Mouse (Mus musculus) urinary bladder, adult 18-20 months (tissue): ENCODE results near the gene Tmem200a.

Experiments used
- DNase-seq, 2 experiments: peaks; one replicate each; pipeline ENCODE4 v3.0.0; 2022; ENCODE audit warnings: low spot score in 2 of 2, mixed read lengths in 2 of 2

Tmem200a gene

GRCm38 (mm10) chr10:25884512-25884911 is 194.3 kb downstream of the Tmem200a start:
- no peak for DNase-seq

GRCm38 (mm10) chr10:25877731-25878130 is 201.1 kb downstream of the Tmem200a start:
- no peak for DNase-seq

- no peak for DNase-seq
Measured at GRCm38 (mm10) chr10:25876809-25877208, 202.0 kb downstream of the Tmem200a start.

- DNase-seq = no peak
Measured at GRCm38 (mm10) chr10:25868739-25869138, 210.1 kb downstream of the Tmem200a start.
